9 mouse cellular contexts compared by ENCODE assay signal in genomic region chr4:109280459-109281160, GRCm38 (mm10). TPM values are rescaled to one million over a fixed set of nuclear protein-coding genes. Genes with fewer than 3 reads are reported as not detected.
DNase-seq lines count a peak whose midpoint lies in the region; ATAC-seq and TF ChIP-seq lines count a peak whose summit lies in the region.
"Had no signal": no experiment of that assay in that cellular context is flagged by ENCODE, and none has a peak within 500 bp of the region (broad histone marks: within the 10 kb centered on the region; RNA-seq: fewer than 3 reads in every experiment).

No protein-coding gene starts in this region.

- peaks cover 0 to 18% of the 10 kb centered on the region in 2 experiments; a peak in 2 of 4 replicates for H3K36me3 ChIP-seq in MEL (ENCODE audit: control insufficient read depth in 1 of 2, insufficient read depth in 2 of 2, low read length in 2 of 2)
- H3K36me3 ChIP-seq in embryonic facial prominence, embryonic 12.5 days = no peaks in the 10 kb centered on the region
- no peaks in the 10 kb centered on the region for H3K36me3 ChIP-seq in heart, embryonic 16.5 days (ENCODE audit: control insufficient read depth, insufficient read depth)
- no peaks in the 10 kb centered on the region for H3K36me3 ChIP-seq in limb, embryonic 13.5 days
- H3K36me3 ChIP-seq in midbrain, embryonic 12.5 days = no peaks in the 10 kb centered on the region
- H3K36me3 ChIP-seq in splenic B cell, adult 2 months (ENCODE audit: control insufficient read depth, insufficient read depth, low read length, poor library complexity, severe bottlenecking) = no peaks in the 10 kb centered on the region

- ATAC-seq in embryonic facial prominence, embryonic 12.5 days (ENCODE audit: insufficient number of reproducible peaks, insufficient read depth, low FRiP score, low TSS enrichment) = peak; percentile 86
- ATAC-seq in heart, embryonic 16.5 days (replicated peaks; ENCODE audit: extremely low read depth, insufficient read depth, low FRiP score) = peak; percentile 79
- peak; percentile 90 for ATAC-seq in limb, embryonic 13.5 days (ENCODE audit: low FRiP score, low read depth)
- ATAC-seq in midbrain, embryonic 12.5 days (ENCODE audit: low FRiP score, low read depth) = peak; percentile 89

- TF ChIP-seq POLR2A in MEL (IDR thresholded peaks at IDR 0.05; ENCODE audit: control insufficient read depth in 1 of 2, insufficient read depth in 1 of 2, low read depth in 1 of 2, low read length in 2 of 2, poor library complexity in 1 of 2) = no peak

- peak overlapping the region; percentile 95 for H3K9ac ChIP-seq in MEL (ENCODE audit: control insufficient read depth, low read depth, low read length, poor library complexity, severe bottlenecking)
- peak overlapping the region; percentile 86 for H3K9ac ChIP-seq in embryonic facial prominence, embryonic 12.5 days
- H3K9ac ChIP-seq in heart, embryonic 16.5 days (ENCODE audit: low read length) = peak overlapping the region; percentile 91
- H3K9ac ChIP-seq in limb, embryonic 13.5 days = peak overlapping the region; percentile 84
- peak overlapping the region; percentile 66 for H3K9ac ChIP-seq in midbrain, embryonic 12.5 days (replicated peaks)

- H3K79me2 ChIP-seq in MEL (ENCODE audit: control insufficient read depth, insufficient read depth, low read length, poor library complexity) = peaks cover 25% of the 10 kb centered on the region

- TF ChIP-seq RAD21 in MEL (IDR thresholded peaks at IDR 0.05; ENCODE audit: low read depth, low read length) = no peak

- no peak for TF ChIP-seq EP300 in MEL (IDR thresholded peaks at IDR 0.05; ENCODE audit: low read depth in 1 of 2, low read length in 2 of 2)

- no peaks in the 10 kb centered on the region for H3K9me3 ChIP-seq in MEL (replicated peaks; ENCODE audit: insufficient read depth, low read length)
- no peaks in the 10 kb centered on the region for H3K9me3 ChIP-seq in embryonic facial prominence, embryonic 12.5 days
- no peaks in the 10 kb centered on the region for H3K9me3 ChIP-seq in heart, embryonic 16.5 days (replicated peaks; ENCODE audit: control insufficient read depth, low read length)
- H3K9me3 ChIP-seq in limb, embryonic 13.5 days = no peaks in the 10 kb centered on the region
- no peaks in the 10 kb centered on the region for H3K9me3 ChIP-seq in midbrain, embryonic 12.5 days

- H3K27me3 ChIP-seq in MEL (ENCODE audit: control insufficient read depth in 1 of 2, insufficient read depth in 2 of 2, low read length in 2 of 2) = no peaks in the 10 kb centered on the region
- no peaks in the 10 kb centered on the region for H3K27me3 ChIP-seq in embryonic facial prominence, embryonic 12.5 days
- H3K27me3 ChIP-seq in heart, embryonic 16.5 days (ENCODE audit: control insufficient read depth, insufficient read depth, low read length) = no peaks in the 10 kb centered on the region
- H3K27me3 ChIP-seq in limb, embryonic 13.5 days = no peaks in the 10 kb centered on the region
- H3K27me3 ChIP-seq in midbrain, embryonic 12.5 days = no peaks in the 10 kb centered on the region
- no peaks in the 10 kb centered on the region for H3K27me3 ChIP-seq in splenic B cell, adult 2 months (ENCODE audit: control insufficient read depth, insufficient read depth, low read length, poor library complexity, severe bottlenecking)

- under 1% methylated on average over 52 of the region's 85 CpGs for WGBS in embryonic facial prominence, embryonic 12.5 days
- WGBS in heart, embryonic 16.5 days = 1% methylated on average over 74 of the region's 85 CpGs
- under 1% methylated on average over 66 of the region's 85 CpGs for WGBS in limb, embryonic 13.5 days
- WGBS in midbrain, embryonic 12.5 days = 1% methylated on average over 50 of the region's 85 CpGs

- DNase-seq in CD8-positive naive resting alpha-beta T cell, adult 2 months (ENCODE audit: low read depth in 2 of 2, low spot score in 2 of 2) = peak; percentile 18 to 23
- DNase-seq in MEL (ENCODE audit: low read depth, low spot score) = peak; percentile 57
- DNase-seq in splenic B cell, adult 2 months (ENCODE audit: low read depth, low spot score) = peak; percentile 38
- no peak for DNase-seq in layer of hippocampus, postnatal 14 days (ENCODE audit: low spot score in 2 of 2)

- H3K4me3 ChIP-seq in MEL (ENCODE audit: control insufficient read depth in 1 of 2, insufficient read depth in 1 of 2, low read depth in 2 of 2, low read length in 2 of 2) = peak overlapping the region; percentile 83 to 96
- H3K4me3 ChIP-seq in embryonic facial prominence, embryonic 12.5 days = peak overlapping the region; percentile 88
- peak overlapping the region; percentile 92 for H3K4me3 ChIP-seq in heart, embryonic 16.5 days (ENCODE audit: low read length)
- H3K4me3 ChIP-seq in limb, embryonic 13.5 days = peak overlapping the region; percentile 87
- H3K4me3 ChIP-seq in midbrain, embryonic 12.5 days = peak overlapping the region; percentile 89

- peak overlapping the region; percentile 32 for H3K27ac ChIP-seq in MEL (ENCODE audit: control insufficient read depth, low read depth, low read length)
- peak overlapping the region; percentile 81 for H3K27ac ChIP-seq in embryonic facial prominence, embryonic 12.5 days
- peak overlapping the region; percentile 85 for H3K27ac ChIP-seq in heart, embryonic 16.5 days (ENCODE audit: low read length)
- H3K27ac ChIP-seq in limb, embryonic 13.5 days = peak overlapping the region; percentile 77
- H3K27ac ChIP-seq in midbrain, embryonic 12.5 days (replicated peaks) = no peak overlapping the region

- peak overlapping the region; percentile 68 for H3K4me2 ChIP-seq in embryonic facial prominence, embryonic 12.5 days (replicated peaks)
- H3K4me2 ChIP-seq in heart, embryonic 16.5 days (ENCODE audit: low read depth, low read length) = peak overlapping the region; percentile 90
- H3K4me2 ChIP-seq in limb, embryonic 13.5 days (replicated peaks) = peak overlapping the region; percentile 88
- peak overlapping the region; percentile 74 for H3K4me2 ChIP-seq in midbrain, embryonic 12.5 days (replicated peaks)

- H3K4me1 ChIP-seq in MEL (ENCODE audit: control insufficient read depth in 1 of 2, insufficient read depth in 2 of 2, low read length in 2 of 2) = peaks cover 11% of the 10 kb centered on the region in 2 experiments
- peaks cover 13% of the 10 kb centered on the region; the same call in 1 of the 2 replicates for H3K4me1 ChIP-seq in embryonic facial prominence, embryonic 12.5 days
- H3K4me1 ChIP-seq in heart, embryonic 16.5 days (ENCODE audit: control insufficient read depth, insufficient read depth, low read length) = peaks cover 12% of the 10 kb centered on the region
- peaks cover 22% of the 10 kb centered on the region for H3K4me1 ChIP-seq in limb, embryonic 13.5 days
- H3K4me1 ChIP-seq in midbrain, embryonic 12.5 days = peaks cover 7% of the 10 kb centered on the region; the same call in 1 of the 2 replicates

- peak in 1 of 3 experiments; percentile 22; a peak in 1 of 6 replicates for TF ChIP-seq CTCF in MEL (IDR thresholded peaks at IDR 0.05 in 2 of 3, conservative IDR thresholded peaks at IDR 0.05 in 1 of 3; ENCODE audit: control insufficient read depth in 1 of 3, insufficient read depth in 1 of 3, low read depth in 2 of 3, low read length in 3 of 3, poor library complexity in 1 of 3, severe bottlenecking in 1 of 3)

TF ChIP-seq in MEL, 35 proteins besides CTCF, POLR2A, EP300 and RAD21:
- no peak; the same call in 1 of the 2 replicates for TF ChIP-seq SIN3A (IDR thresholded peaks at IDR 0.05; ENCODE audit: low read length)
- TF ChIP-seq MYC (IDR thresholded peaks at IDR 0.05; ENCODE audit: low read depth, low read length) = no peak
- no peak for TF ChIP-seq ETS1 (IDR thresholded peaks at IDR 0.05; ENCODE audit: low read depth, low read length)
- no peak for TF ChIP-seq SMC3 (IDR thresholded peaks at IDR 0.05; ENCODE audit: low read depth, low read length)
- TF ChIP-seq MYB (IDR thresholded peaks at IDR 0.05; ENCODE audit: low read depth, low read length) = no peak
- TF ChIP-seq E2F4 (IDR thresholded peaks at IDR 0.05; ENCODE audit: borderline replicate concordance, low read depth, low read length) = no peak
- TF ChIP-seq ZNF384 (IDR thresholded peaks at IDR 0.05; ENCODE audit: low read depth, low read length) = no peak
- no peak for TF ChIP-seq MAX (IDR thresholded peaks at IDR 0.05; ENCODE audit: low read length)
- TF ChIP-seq HCFC1 (IDR thresholded peaks at IDR 0.05; ENCODE audit: low read depth, low read length) = no peak
- TF ChIP-seq ELF1 (IDR thresholded peaks at IDR 0.05; ENCODE audit: low read depth, low read length) = no peak
- no peak for TF ChIP-seq BHLHE40 (IDR thresholded peaks at IDR 0.05; ENCODE audit: borderline replicate concordance, low read depth, low read length)

RNA-seq across cellular contexts. Expression of gene Eps15, which starts 0.5 kb away (rescaled TPM):
- total RNA-seq in MEL (2012; rRNA removed) = 19.7 and 21.6 TPM in 2 replicates
- 100 to 1,000 TPM in 1 of 2 experiments, 10 to 100 TPM in 1; 53.3 to 107 TPM for polyA plus RNA-seq in MEL (2012; ENCODE audit: insufficient read depth in 1 of 2, insufficient read length in 2 of 2, low read depth in 1 of 2, low replicate concordance in 2 of 2, missing spikeins in 1 of 2)
- polyA plus RNA-seq in embryonic facial prominence, embryonic 12.5 days (2016; fragmentation: Nextera tagmentation; extraction: Ambion mirVana) = 45.9 and 51.1 TPM in 2 replicates
- 30.3 and 31.1 TPM in 2 replicates for polyA plus RNA-seq in heart, embryonic 16.5 days (2015; fragmentation: Nextera tagmentation; extraction: Ambion mirVana)
- 35.6 and 39.9 TPM in 2 replicates for polyA plus RNA-seq in limb, embryonic 13.5 days (2015; fragmentation: Nextera tagmentation; extraction: Ambion mirVana)
- polyA plus RNA-seq in midbrain, embryonic 12.5 days (2016; fragmentation: Nextera tagmentation; extraction: Ambion mirVana) = 56.2 and 58.6 TPM in 2 replicates
- 100 to 1,000 TPM; 209 to 210 TPM for total RNA-seq in layer of hippocampus, postnatal 14 days (2021)

RNA-seq across cellular contexts. Expression of gene Calr4, which starts 46.3 kb away (rescaled TPM):
- total RNA-seq in MEL (2012; rRNA removed) = not detected in 2 replicates
- under 1 TPM in 1 of 2 experiments, not detected in 1; 0.04 TPM for polyA plus RNA-seq in MEL (2012; ENCODE audit: insufficient read depth in 1 of 2, insufficient read length in 2 of 2, low read depth in 1 of 2, low replicate concordance in 2 of 2, missing spikeins in 1 of 2)
- polyA plus RNA-seq in embryonic facial prominence, embryonic 12.5 days (2016; fragmentation: Nextera tagmentation; extraction: Ambion mirVana) = 0.28 and 0.47 TPM in 2 replicates
- polyA plus RNA-seq in heart, embryonic 16.5 days (2015; fragmentation: Nextera tagmentation; extraction: Ambion mirVana) = 0.09 TPM in 1 of 2 replicates, not detected in the other
- not detected in 2 replicates for polyA plus RNA-seq in limb, embryonic 13.5 days (2015; fragmentation: Nextera tagmentation; extraction: Ambion mirVana)
- polyA plus RNA-seq in midbrain, embryonic 12.5 days (2016; fragmentation: Nextera tagmentation; extraction: Ambion mirVana) = 0.46 and 0.47 TPM in 2 replicates
- 1 to 10 TPM; 1.3 to 1.6 TPM for total RNA-seq in layer of hippocampus, postnatal 14 days (2021)
- total RNA-seq: gastrocnemius, postnatal 36 days had no signal

Comparison
In these comparisons a context has a peak if more than half of its experiments do, and no peak if none do; other contexts are left out.
1. DNase-seq: peak in CD8-positive naive resting alpha-beta T cell, adult 2 months (2 of 2), MEL (single experiment) and splenic B cell, adult 2 months (single experiment); none in layer of hippocampus, postnatal 14 days (0 of 2).
2. Peak in every context shown above with its lines, with median percentiles within 50 percentile points of each other: H3K4me3 ChIP-seq, H3K9ac ChIP-seq, ATAC-seq and H3K4me2 ChIP-seq.